Mouse (Mus musculus) brain, embryonic 14.5 days (tissue): ENCODE data around the gene Taf3. TPM values are rescaled to one million over a fixed set of nuclear protein-coding genes. Genes with fewer than 3 reads are reported as not detected.

Source experiments
- DNase-seq: peaks from one replicate; pipeline ENCODE4 v3.0.0-alpha.2; 2011; ENCODE audit warnings: low read depth
- CTCF ChIP-seq: fragments of 200-500 bp; IDR thresholded peaks from 2 replicates; pipeline ENCODE4 v1.5.1; 2012; ENCODE audit warnings: inconsistent platforms, mild to moderate bottlenecking, moderate library complexity, borderline replicate concordance; ENCODE audit not compliant: insufficient read depth, insufficient read length; ENCODE audit errors: extremely low read depth
- POLR2A ChIP-seq: fragments of 200-500 bp; IDR thresholded peaks from 2 replicates; pipeline ENCODE4 v1.6.1; 2012; ENCODE audit warnings: mild to moderate bottlenecking, inconsistent platforms, borderline replicate concordance; ENCODE audit not compliant: poor library complexity, insufficient read depth, insufficient read length, severe bottlenecking; ENCODE audit errors: extremely low read depth
- polyA plus RNA-seq: library from polyadenylated mRNA; depleted of rRNA; stranded (reverse); fragments of >200 nt; gene quantifications from 2 replicates; pipeline ENCODE4 v1.2.3, GENCODE M21; 2012; rRNA removed

The Taf3 gene
- polyA plus RNA-seq, result 8.0 and 12.3 TPM in 2 replicates

DNA sequence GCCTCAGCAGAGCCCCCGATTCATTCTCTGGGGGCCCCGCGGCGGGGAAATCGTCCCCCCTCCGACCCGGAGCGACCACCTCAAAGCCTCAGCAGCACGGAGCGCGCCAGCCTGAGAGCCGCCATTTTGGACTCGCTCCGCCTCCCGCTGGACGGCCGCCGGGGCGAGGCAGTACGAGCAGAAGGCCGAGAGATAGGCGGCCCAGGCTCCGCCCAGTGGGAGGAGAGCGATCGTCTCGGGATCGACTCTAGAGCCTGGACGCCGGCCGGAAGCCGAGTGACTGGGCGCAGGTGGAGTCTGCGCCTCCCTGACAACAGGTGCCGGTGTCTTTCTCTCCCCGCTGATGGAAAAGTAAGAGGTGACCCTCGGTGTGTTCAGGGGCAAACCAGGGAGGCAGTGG is at the start of gene Taf3:
Taf3 (minus strand) TSS at position 136 of the 400 bp plus-strand sequence.
- TF ChIP-seq POLR2A (peak; percentile 57; the same call in 1 of the 2 replicates), CTCF (no peak)
- DNase-seq, result peak; percentile 97

DNA sequence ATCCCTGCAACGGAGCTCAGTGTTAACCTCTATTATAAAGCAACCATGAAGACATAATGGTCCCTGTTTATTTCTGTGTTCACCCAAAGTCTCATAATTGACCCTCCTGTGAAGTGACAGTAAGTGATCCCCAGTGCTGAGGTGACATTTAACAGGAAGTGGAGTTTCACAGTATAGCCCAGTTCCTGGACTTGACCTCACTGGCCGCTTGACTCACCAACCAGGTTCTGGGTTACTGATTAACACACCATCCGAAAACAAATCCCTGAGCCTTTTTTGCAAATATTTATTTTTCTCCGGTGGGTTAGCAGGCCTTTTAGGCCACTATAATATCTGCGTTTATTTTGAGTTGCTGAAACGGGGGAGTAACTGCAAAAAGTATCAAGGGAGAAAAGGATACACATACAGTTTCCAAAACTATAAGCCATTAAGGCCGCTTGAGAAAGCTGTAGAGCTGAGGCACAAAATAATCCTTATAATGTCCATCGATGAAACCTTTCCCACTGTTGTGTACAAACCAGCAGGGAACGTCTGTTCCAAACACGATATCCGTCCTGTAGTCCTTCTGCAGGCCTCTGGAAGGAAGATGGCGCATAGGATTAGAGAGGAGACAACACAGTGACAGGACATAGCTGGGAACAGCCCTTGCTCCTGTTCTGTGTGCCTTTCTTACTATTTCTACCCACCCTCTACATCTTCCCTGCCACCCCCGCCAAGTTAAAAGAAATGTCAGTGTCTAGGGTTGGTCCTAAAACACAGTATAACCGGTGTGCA is 46.1 kb upstream of the Taf3 start:
- no peak for DNase-seq
- TF ChIP-seq CTCF (no peak), POLR2A (no peak)

GRCm38 (mm10) chr2:10087256-10087850 is 39.0 kb upstream of the Taf3 start:
- DNase-seq, result no peak
- TF ChIP-seq POLR2A (no peak), CTCF (no peak)

- TF ChIP-seq POLR2A (no peak), CTCF (no peak)
- no peak for DNase-seq
Observed at GRCm38 (mm10) chr2:10082737-10083136, 34.3 kb upstream of the Taf3 start.

DNA sequence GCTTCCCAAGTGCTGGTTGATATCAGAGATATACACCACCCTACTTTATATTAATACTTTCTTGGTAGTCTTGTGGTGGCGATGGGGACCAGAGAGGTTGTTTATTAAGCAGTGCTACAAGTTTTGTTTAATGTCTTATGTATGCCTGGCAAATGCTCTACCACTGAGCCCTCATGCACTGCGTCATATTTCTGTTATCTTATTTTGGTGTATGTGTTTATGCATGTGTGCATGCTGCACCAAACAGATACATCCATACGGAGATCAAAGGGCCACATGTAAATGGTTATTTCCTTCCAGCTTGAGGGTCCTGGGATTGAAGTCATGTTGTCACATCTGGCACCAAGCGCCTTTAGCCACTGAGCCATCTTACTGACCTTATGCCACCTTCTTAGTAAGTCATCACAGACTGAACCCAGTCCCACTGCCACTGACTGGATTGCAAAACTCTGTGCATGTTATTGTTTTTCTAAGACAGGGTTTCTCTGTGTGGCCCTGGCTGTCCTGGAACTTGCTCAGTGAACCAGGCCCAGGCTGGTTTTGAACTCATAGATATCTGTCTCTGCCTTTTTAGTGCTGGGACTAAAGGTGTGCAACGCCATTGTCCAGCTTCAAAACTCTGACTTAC is 33.2 kb upstream of the Taf3 start:
- no peak for TF ChIP-seq POLR2A
- TF ChIP-seq CTCF, result no peak
- DNase-seq, result no peak

GRCm38 (mm10) chr2:10080310-10081010 is 32.1 kb upstream of the Taf3 start, which contains the start of the genes Atp5c1 and Kin:
TSS of gene Atp5c1 (minus strand) at chr2:10080510.
TSS of gene Kin (plus strand) at chr2:10080593.
- peak; percentile 99 for DNase-seq
- TF ChIP-seq POLR2A (peak; percentile 80), CTCF (peak; percentile 56; the same call in 1 of the 2 replicates)

- no peak for DNase-seq
- TF ChIP-seq POLR2A (no peak), CTCF (no peak)
Observed at GRCm38 (mm10) chr2:10079745-10080309, 31.4 kb upstream of the Taf3 start.

DNA sequence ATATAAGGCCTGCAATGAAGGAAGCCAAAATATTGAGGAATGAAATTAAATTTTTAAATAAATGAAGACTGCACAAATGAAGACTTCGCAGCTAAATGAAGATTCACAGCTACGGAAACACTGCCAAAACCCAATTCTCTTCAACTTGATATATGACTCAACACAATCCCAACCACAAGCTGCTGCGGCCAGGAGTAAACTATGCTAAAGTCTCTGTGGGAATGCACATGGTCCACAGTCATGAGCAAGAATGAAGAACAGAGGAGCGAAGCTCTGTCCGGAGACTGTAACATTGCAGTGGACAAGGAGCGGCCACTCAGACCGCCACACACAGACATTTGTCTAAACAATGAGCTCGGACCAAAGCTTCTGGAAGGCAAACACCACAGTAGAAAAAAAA is 28.3 kb upstream of the Taf3 start:
- no peak for DNase-seq
- no peak for TF ChIP-seq POLR2A

GRCm38 (mm10) chr2:10074470-10074869 is 26.1 kb upstream of the Taf3 start:
- DNase-seq, result no peak
- TF ChIP-seq CTCF (no peak), POLR2A (no peak)

DNA sequence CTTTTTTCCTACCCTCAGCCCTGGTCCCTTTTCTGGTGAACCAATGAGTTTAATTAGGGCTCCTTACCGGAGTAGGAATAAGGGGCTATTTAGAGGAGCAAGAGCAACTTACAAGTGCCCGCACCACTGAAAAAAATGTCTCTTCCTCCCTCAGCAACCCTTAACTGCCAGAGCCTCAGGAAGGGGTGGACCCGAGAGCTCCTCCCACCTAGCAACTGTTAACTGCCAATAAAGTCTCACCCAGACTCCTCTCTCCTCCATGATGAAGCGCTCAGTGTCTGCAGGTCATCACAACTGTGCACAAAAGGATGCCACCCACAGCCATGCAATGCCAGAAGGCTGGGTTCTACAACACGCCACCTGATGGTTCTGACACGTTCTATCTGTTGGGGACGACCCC is 23.4 kb upstream of the Taf3 start:
- DNase-seq, result no peak
- TF ChIP-seq CTCF (no peak), POLR2A (no peak)

GRCm38 (mm10) chr2:10058836-10059235 is 10.4 kb upstream of the Taf3 start:
- DNase-seq, result no peak
- TF ChIP-seq POLR2A (no peak), CTCF (no peak)

DNA sequence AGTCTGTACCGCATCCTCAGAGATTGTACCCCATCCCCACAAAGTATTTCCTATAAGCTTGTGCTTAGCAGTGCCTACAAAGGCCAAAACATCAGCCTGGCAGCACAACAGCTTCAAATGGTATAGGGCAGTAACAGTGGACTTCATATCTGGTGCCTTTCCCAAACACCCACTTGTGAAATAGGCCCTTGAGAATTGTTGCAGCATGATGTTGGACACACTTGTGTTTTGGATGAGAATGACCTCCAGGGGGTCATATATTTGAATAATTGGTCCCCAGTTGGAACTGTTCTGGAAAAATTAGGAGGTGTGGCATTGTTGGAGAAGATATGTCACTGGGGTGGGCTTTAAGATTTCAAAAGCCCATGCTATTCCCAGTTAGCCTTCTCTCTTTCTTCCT is 3.6 kb upstream of the Taf3 start:
- TF ChIP-seq CTCF (no peak), POLR2A (no peak)
- DNase-seq, result no peak
